Mouse (Mus musculus) heart, postnatal 0 days (tissue): ENCODE results near the gene Wwox. TPM values are rescaled to one million over a fixed set of nuclear protein-coding genes. Genes with fewer than 3 reads are reported as not detected.

Experiments
- ATAC-seq: fragments of 200-750 bp; cut with Nextera tagmentation; 2 replicates; pipeline ENCODE4 v1.8.0; 2017; ENCODE audit warnings: low read depth, moderate number of reproducible peaks, moderate library complexity; ENCODE audit not compliant: insufficient read depth
- DNase-seq: peaks from one replicate; pipeline ENCODE4 v3.0.0-alpha.2; 2016; ENCODE audit warnings: low spot score
- H3K27ac ChIP-seq: fragments of 300-500 bp; sonication (generic); 2 replicates; pipeline ENCODE4 v1.5.1; 2014; ENCODE audit warnings: low read depth, mild to moderate bottlenecking
- H3K27me3 ChIP-seq: fragments of 300-500 bp; sonication (generic); 2 replicates; pipeline ENCODE4 v1.6.1; 2014; ENCODE audit warnings: low read length, mixed read lengths; ENCODE audit not compliant: control insufficient read depth, insufficient read depth
- H3K36me3 ChIP-seq: fragments of 300-500 bp; sonication (generic); replicated peaks from 2 replicates; pipeline ENCODE4 v1.6.1; 2014; ENCODE audit warnings: low read length, mixed read lengths; ENCODE audit not compliant: control insufficient read depth, insufficient read depth
- H3K4me1 ChIP-seq: fragments of 300-500 bp; sonication (generic); 2 replicates; pipeline ENCODE4 v1.6.1; 2014; ENCODE audit warnings: antibody characterized with exemption; ENCODE audit not compliant: control insufficient read depth, insufficient read depth
- H3K4me2 ChIP-seq: fragments of 300-500 bp; sonication (generic); 2 replicates; pipeline ENCODE4 v1.6.1; 2014; ENCODE audit warnings: low read depth, mild to moderate bottlenecking, low read length, moderate library complexity
- H3K4me3 ChIP-seq: fragments of 300-500 bp; sonication (generic); 2 replicates; pipeline ENCODE4 v1.5.1; 2014; ENCODE audit warnings: low read depth, low read length
- H3K9ac ChIP-seq: fragments of 300-500 bp; sonication (generic); replicated peaks from 2 replicates; pipeline ENCODE4 v1.6.1; 2014; ENCODE audit warnings: low read depth, low read length, mixed read lengths
- H3K9me3 ChIP-seq: fragments of 300-500 bp; sonication (generic); replicated peaks from 2 replicates; pipeline ENCODE4 v1.6.1; 2016; ENCODE audit warnings: low read length; ENCODE audit not compliant: control insufficient read depth
- CTCF ChIP-seq: IDR thresholded peaks from 2 replicates; pipeline ENCODE4 v1.5.1; 2016; ENCODE audit warnings: antibody characterized with exemption, control low read depth, low read depth
- EP300 ChIP-seq: IDR thresholded peaks from 2 replicates; pipeline ENCODE4 v1.6.1; 2016; ENCODE audit warnings: antibody characterized with exemption, low read depth
- WGBS: fragments of 180-500 bp; shearing (Covaris S2); extraction: QIAGEN DNeasy Blood & Tissue Kit; methylation state at CpG from one replicate; pipeline ENCODE4 v1.1.7; 2014; 5-methylcytosine and 5-hydroxymethylcytosine counted together
- polyA plus RNA-seq: library from polyadenylated mRNA; unstranded; fragments of >200 nt; fragmentation: Nextera tagmentation; extraction: Ambion mirVana; gene quantifications from 2 replicates; pipeline ENCODE4 v1.2.1, GENCODE M21; 2015
- total RNA-seq: library from RNA; depleted of rRNA; stranded (reverse); fragments of >200 nt; gene quantifications from 2 replicates; pipeline ENCODE4 v1.2.3, GENCODE M21; 2014; ENCODE audit warnings: low replicate concordance

The Wwox gene
- total and polyA plus RNA-seq, 2 experiments from 2014 or later, result 7.5 to 9.6 TPM

DNA sequence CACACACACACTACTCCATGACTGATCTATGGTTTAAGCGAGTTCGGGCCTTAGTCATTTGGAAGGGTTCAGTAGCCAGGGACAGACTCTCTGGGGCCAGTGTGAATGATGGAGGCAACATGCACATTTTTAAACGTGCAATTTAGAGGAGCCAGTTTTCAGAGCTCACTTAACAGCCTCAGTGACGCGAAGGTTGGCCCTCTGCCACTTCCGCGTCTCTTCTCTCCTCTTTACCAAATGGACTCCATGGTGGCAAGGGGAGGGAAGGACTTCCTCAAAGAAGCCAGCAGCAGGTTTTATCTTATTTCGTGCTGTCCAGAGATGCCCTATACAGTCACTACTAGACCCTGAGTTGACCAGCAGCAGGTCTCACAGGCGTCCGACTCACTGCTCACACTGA is 547.5 kb downstream of the Wwox start:
- TF ChIP-seq CTCF (no peak), EP300 (no peak)
- WGBS, result 63% methylated on average over 10 of the region's 10 CpGs

DNA sequence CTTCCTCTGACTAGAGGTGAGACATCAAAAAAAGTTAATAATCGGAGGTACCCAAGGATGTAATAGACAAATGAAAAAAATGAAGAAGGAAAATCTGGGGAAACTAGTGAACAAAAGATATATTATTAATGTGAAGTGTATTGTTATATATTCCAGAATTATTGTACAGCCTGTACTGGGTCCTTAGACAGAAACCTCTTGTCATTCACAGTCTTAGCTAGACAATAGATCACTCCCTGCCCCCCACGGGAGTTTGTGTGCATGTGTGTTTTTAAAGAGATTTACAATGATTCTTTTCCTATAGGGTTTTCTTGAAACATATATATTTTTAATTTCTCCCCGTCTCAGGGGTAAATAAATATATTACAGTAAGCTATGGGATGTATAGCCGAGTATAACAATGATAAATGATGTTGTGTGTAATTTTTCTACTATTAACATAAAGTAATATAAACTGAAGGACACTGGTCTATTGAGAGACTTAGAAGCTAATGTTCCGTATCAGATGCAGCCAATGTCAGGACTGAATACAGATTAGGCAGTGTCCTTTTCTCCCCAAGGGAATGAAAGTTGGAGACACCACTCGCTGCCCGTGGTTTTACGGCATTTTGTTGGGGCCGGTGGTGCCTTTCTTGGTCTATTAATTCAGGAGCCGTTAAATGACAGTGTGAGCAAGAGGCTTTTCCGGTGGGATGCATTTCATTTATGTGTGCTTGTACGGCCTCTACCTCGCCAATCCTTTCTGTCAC is 551.6 kb downstream of the Wwox start:
- Histone ChIP-seq H3K36me3 (no peaks in the 10 kb centered on the region), H3K4me1 (no peaks in the 10 kb centered on the region), H3K4me3 (no peak overlapping the region), H3K27ac (no peak overlapping the region), H3K9me3 (no peaks in the 10 kb centered on the region), H3K4me2 (no peak overlapping the region), H3K9ac (no peak overlapping the region), H3K27me3 (no peaks in the 10 kb centered on the region)
- DNase-seq (no peak), ATAC-seq (no peak)
- WGBS, result 82% methylated on average over 13 of the region's 13 CpGs
- TF ChIP-seq CTCF (no peak), EP300 (no peak)

More for the DNA sequence above, 547.5 kb downstream of the Wwox start:
- Histone ChIP-seq H3K9me3 (no peaks in the 10 kb centered on the region), H3K9ac (no peak overlapping the region), H3K27me3 (no peaks in the 10 kb centered on the region), H3K36me3 (no peaks in the 10 kb centered on the region), H3K4me3 (no peak overlapping the region), H3K4me1 (peaks cover 7% of the 10 kb centered on the region; the same call in 1 of the 2 replicates), H3K4me2 (no peak overlapping the region), H3K27ac (no peak overlapping the region)
- ATAC-seq, result no peak
- no peak for DNase-seq

DNA sequence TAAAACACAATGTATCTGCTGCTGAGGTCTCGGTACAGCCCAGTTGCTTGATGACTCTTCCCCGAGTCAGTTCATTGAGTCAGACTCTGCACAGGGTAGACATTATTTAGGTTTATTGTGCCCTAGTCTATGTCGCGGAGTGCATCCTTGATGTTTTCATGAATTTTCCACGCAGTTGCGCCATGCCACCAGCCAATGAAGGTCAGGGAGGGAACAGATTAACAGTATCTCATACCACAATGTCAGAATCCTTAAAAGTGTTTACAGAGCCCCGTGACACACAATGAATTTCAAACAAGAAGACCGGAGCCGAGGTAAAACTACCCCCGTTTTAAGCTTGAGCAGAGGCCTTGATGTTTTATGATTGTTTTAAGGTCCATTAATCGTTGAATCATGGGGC is 561.3 kb downstream of the Wwox start:
- H3K4me3 ChIP-seq, result no peak overlapping the region
- WGBS, result 95% methylated on average over 11 of the region's 11 CpGs
- H3K9ac ChIP-seq, result no peak overlapping the region
- DNase-seq (no peak), ATAC-seq (no peak)
- H3K4me1 ChIP-seq, result no peaks in the 10 kb centered on the region
- peaks cover 4% of the 10 kb centered on the region; the same call in 1 of the 2 replicates for H3K9me3 ChIP-seq
- no peaks in the 10 kb centered on the region for H3K27me3 ChIP-seq
- H3K27ac ChIP-seq, result no peak overlapping the region
- H3K36me3 ChIP-seq, result no peaks in the 10 kb centered on the region
- no peak overlapping the region for H3K4me2 ChIP-seq
- no peak for TF ChIP-seq CTCF
- TF ChIP-seq EP300, result no peak

DNA sequence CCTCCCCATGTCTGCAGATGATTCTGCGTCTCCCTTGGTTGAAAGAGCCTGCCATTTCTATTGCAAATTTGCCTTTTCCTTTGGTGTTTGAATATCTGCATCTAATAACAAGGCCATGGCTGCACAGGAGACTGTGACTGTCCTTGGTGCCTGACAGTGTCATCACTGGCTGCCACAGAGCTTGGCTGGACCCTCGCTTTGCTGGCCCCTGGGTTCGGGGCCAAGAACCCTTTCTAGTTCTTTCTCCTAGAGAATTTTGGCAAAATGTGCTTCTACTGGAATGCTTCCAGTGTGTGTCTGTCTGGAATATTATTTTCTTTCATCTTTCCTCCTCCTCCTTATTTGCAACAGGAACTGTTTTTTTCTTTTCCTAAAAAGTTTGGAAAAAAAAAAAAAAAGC is 565.6 kb downstream of the Wwox start:
- H3K9me3 ChIP-seq, result no peaks in the 10 kb centered on the region; the same call in 1 of the 2 replicates
- ATAC-seq (no peak), DNase-seq (no peak)
- H3K27ac ChIP-seq, result no peak overlapping the region
- 90% methylated on average over 3 of the region's 3 CpGs for WGBS
- TF ChIP-seq CTCF (no peak), EP300 (no peak)
- H3K4me2 ChIP-seq, result no peak overlapping the region
- H3K4me3 ChIP-seq, result no peak overlapping the region
- H3K9ac ChIP-seq, result no peak overlapping the region
- peaks cover 10% of the 10 kb centered on the region for H3K4me1 ChIP-seq
- H3K36me3 ChIP-seq, result no peaks in the 10 kb centered on the region
- no peaks in the 10 kb centered on the region for H3K27me3 ChIP-seq

DNA sequence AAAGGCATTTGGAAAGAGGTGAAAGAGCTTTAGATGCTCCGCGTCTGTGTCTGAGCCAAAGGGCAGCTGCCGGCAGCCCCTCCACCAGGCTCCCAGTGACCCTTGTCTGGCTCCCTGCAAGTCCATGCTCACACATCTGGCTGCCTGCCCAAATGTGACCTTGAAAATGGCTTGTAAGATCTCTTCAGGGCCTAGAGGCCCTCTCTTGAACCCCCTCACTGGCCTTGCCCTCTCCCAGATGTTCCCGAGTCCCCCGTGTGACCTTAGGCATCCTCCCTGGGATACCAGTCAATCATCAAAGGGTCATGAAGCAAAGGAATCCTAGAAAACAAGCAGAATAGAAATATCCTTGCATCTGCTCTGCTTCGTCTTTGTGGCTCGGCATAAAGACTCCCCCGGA is 567.1 kb downstream of the Wwox start:
- Histone ChIP-seq H3K4me1 (peaks cover 10% of the 10 kb centered on the region), H3K4me2 (no peak overlapping the region), H3K36me3 (no peaks in the 10 kb centered on the region), H3K27ac (no peak overlapping the region), H3K4me3 (no peak overlapping the region), H3K9ac (no peak overlapping the region), H3K27me3 (no peaks in the 10 kb centered on the region), H3K9me3 (no peaks in the 10 kb centered on the region; the same call in 1 of the 2 replicates)
- 67% methylated on average over 8 of the region's 8 CpGs for WGBS
- TF ChIP-seq EP300 (no peak), CTCF (no peak)
- ATAC-seq (no peak), DNase-seq (no peak)

DNA sequence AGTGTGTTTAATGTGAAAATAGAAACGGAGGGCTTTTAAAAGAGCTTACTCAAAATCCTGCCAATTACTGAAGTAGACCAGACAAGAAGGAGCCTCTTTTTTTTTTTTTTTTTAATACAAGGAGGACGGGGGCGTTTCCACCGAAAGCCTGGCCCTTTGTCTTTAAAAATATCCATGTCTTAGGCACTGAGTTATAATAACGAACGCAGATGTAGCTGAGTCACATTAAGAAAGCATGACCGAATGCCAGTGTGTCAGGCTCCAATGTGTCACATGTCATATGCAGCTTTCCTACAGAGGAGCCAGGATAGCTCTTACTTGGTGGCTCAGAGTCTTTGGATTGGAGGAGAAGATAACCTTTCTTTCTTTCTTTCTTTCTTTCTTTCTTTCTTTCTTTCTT is 567.8 kb downstream of the Wwox start:
- no peak overlapping the region for H3K27ac ChIP-seq
- peaks cover 10% of the 10 kb centered on the region for H3K4me1 ChIP-seq
- H3K9me3 ChIP-seq, result no peaks in the 10 kb centered on the region
- DNase-seq (no peak), ATAC-seq (no peak)
- TF ChIP-seq CTCF (no peak), EP300 (no peak)
- no peaks in the 10 kb centered on the region for H3K36me3 ChIP-seq
- no peak overlapping the region for H3K4me3 ChIP-seq
- no peak overlapping the region for H3K9ac ChIP-seq
- H3K27me3 ChIP-seq, result no peaks in the 10 kb centered on the region
- no peak overlapping the region for H3K4me2 ChIP-seq
- WGBS, result 60% methylated on average over 7 of the region's 7 CpGs
